Mouse (Mus musculus): Measurements from ENCODE around the gene Rsad1. TPM values are rescaled to one million over a fixed set of nuclear protein-coding genes. Genes with fewer than 3 reads are reported as not detected.

The Rsad1 gene
- polyA plus RNA-seq, 1 experiment from 2014 or later: 9.4 TPM

- Histone ChIP-seq H3K9ac (ENCODE audit: low read depth, low read length) (peak overlapping the region; percentile 82), H3K27ac (ENCODE audit: low read length) (no peak overlapping the region; the same call in 1 of the 2 replicates), H3K4me3 (ENCODE audit: low read depth, low read length) (peak overlapping the region; percentile 58), H3K36me3 (ENCODE audit: control insufficient read depth, insufficient read depth, low read length) (no peaks in the 10 kb centered on the region), H3K9me3 (replicated peaks; ENCODE audit: control insufficient read depth, low read length, poor library complexity, severe bottlenecking) (no peaks in the 10 kb centered on the region), H3K27me3 (ENCODE audit: control insufficient read depth, insufficient read depth, low read depth, low read length) (peaks cover 9% of the 10 kb centered on the region), H3K4me2 (ENCODE audit: low read length) (peak overlapping the region; percentile 75), H3K4me1 (ENCODE audit: control insufficient read depth, insufficient read depth, low read length) (peaks cover 7% of the 10 kb centered on the region; the same call in 1 of the 2 replicates)
- ATAC-seq: peak; percentile 86
- WGBS: 5% methylated on average over 50 of the region's 55 CpGs
Measured at GRCm38 (mm10) chr11:94491035-94491748, 57.9 kb downstream of the Rsad1 start.

Other genes with a start within 250 kb of the Rsad1 start
- gene Luc7l3, start 227.3 kb downstream of the Rsad1 start, polyA plus RNA-seq (2015; fragmentation: Nextera tagmentation; extraction: Ambion mirVana): 142 and 159 TPM in 2 replicates
- gene Ankrd40, start 221.3 kb downstream of the Rsad1 start, polyA plus RNA-seq (2015; fragmentation: Nextera tagmentation; extraction: Ambion mirVana): 8.5 and 10.2 TPM in 2 replicates
- 0.57 and 0.92 TPM in 2 replicates for gene Abcc3, start 156.3 kb downstream of the Rsad1 start, polyA plus RNA-seq (2015; fragmentation: Nextera tagmentation; extraction: Ambion mirVana)
- gene Cacna1g, start 75.1 kb downstream of the Rsad1 start, polyA plus RNA-seq (2015; fragmentation: Nextera tagmentation; extraction: Ambion mirVana): 18.4 and 21.2 TPM in 2 replicates
- 0.43 and 0.66 TPM in 2 replicates for gene Spata20, start 63.1 kb downstream of the Rsad1 start, polyA plus RNA-seq (2015; fragmentation: Nextera tagmentation; extraction: Ambion mirVana)
- gene Epn3, start 49.3 kb downstream of the Rsad1 start, polyA plus RNA-seq (2015; fragmentation: Nextera tagmentation; extraction: Ambion mirVana): 0.43 and 0.57 TPM in 2 replicates
- gene Mycbpap, start 27.5 kb downstream of the Rsad1 start, polyA plus RNA-seq (2015; fragmentation: Nextera tagmentation; extraction: Ambion mirVana): 4.9 and 5.6 TPM in 2 replicates
- 0.43 and 0.61 TPM in 2 replicates for gene Chad, start 15.8 kb upstream of the Rsad1 start, polyA plus RNA-seq (2015; fragmentation: Nextera tagmentation; extraction: Ambion mirVana)
- 1.2 and 1.9 TPM in 2 replicates for gene Acsf2, start 52.6 kb upstream of the Rsad1 start, polyA plus RNA-seq (2015; fragmentation: Nextera tagmentation; extraction: Ambion mirVana)
- gene Lrrc59, start 80.5 kb upstream of the Rsad1 start, polyA plus RNA-seq (2015; fragmentation: Nextera tagmentation; extraction: Ambion mirVana): 151 and 158 TPM in 2 replicates
- 126 and 134 TPM in 2 replicates for gene Mrpl27, start 104.5 kb upstream of the Rsad1 start, polyA plus RNA-seq (2015; fragmentation: Nextera tagmentation; extraction: Ambion mirVana)
- 2.2 and 2.9 TPM in 2 replicates for gene Eme1, start 104.7 kb upstream of the Rsad1 start, polyA plus RNA-seq (2015; fragmentation: Nextera tagmentation; extraction: Ambion mirVana)
- gene Xylt2, start 128.3 kb upstream of the Rsad1 start, polyA plus RNA-seq (2015; fragmentation: Nextera tagmentation; extraction: Ambion mirVana): 11.6 and 11.8 TPM in 2 replicates
- not detected in 2 replicates for gene Gm11541, start 155.2 kb upstream of the Rsad1 start, polyA plus RNA-seq (2015; fragmentation: Nextera tagmentation; extraction: Ambion mirVana)
- 0.15 TPM in 1 of 2 replicates, not detected in the other for gene Cdc34b, start 192.5 kb upstream of the Rsad1 start, polyA plus RNA-seq (2015; fragmentation: Nextera tagmentation; extraction: Ambion mirVana)
- not detected in 2 replicates for gene Tmem92, start 233.4 kb upstream of the Rsad1 start, polyA plus RNA-seq (2015; fragmentation: Nextera tagmentation; extraction: Ambion mirVana)